Mouse (Mus musculus) liver, embryonic 14.5 days (tissue): Measurements from ENCODE around the gene Lrfn4. TPM values are rescaled to one million over a fixed set of nuclear protein-coding genes. Genes with fewer than 3 reads are reported as not detected.

Source experiments
- ATAC-seq: fragments of 200-750 bp; cut with Nextera tagmentation; 2 replicates; pipeline ENCODE4 v1.8.0; 2017; ENCODE audit warnings: moderate number of reproducible peaks, mild to moderate bottlenecking, moderate library complexity; ENCODE audit not compliant: insufficient read depth
- DNase-seq, 3 experiments: peaks; one replicate each; pipeline ENCODE4 v3.0.0-alpha.2; 2012 to 2013; ENCODE audit warnings: low read depth in 3 of 3, low spot score in 3 of 3
- H3K27ac ChIP-seq: fragments of 300-500 bp; sonication (generic); 2 replicates; pipeline ENCODE4 v1.5.1; 2014; ENCODE audit warnings: moderate library complexity, mild to moderate bottlenecking, control low read depth, inconsistent platforms
- H3K27me3 ChIP-seq: fragments of 300-500 bp; sonication (generic); 2 replicates; pipeline ENCODE4 v1.6.1; 2014; ENCODE audit warnings: mild to moderate bottlenecking, low read length, moderate library complexity; ENCODE audit not compliant: control insufficient read depth, insufficient read depth
- H3K36me3 ChIP-seq: fragments of 300-500 bp; sonication (generic); replicated peaks from 2 replicates; pipeline ENCODE4 v1.6.1; 2014; ENCODE audit warnings: low read depth; ENCODE audit not compliant: control insufficient read depth, insufficient read depth
- H3K4me1 ChIP-seq, 2 experiments: fragments of 200-500 bp in 1 of 2; fragments of 300-500 bp in 1 of 2; sonication (generic) in 1 of 2; replicated peaks; 2 replicates each; pipeline ENCODE4 v1.6.1; 2012 to 2014; ENCODE audit warnings: antibody characterized with exemption in 1 of 2, inconsistent platforms in 1 of 2, low read length in 1 of 2; ENCODE audit not compliant: control insufficient read depth in 2 of 2, insufficient read depth in 2 of 2
- H3K4me2 ChIP-seq: fragments of 300-500 bp; sonication (generic); 2 replicates; pipeline ENCODE4 v1.6.1; 2014; ENCODE audit warnings: low read depth, mild to moderate bottlenecking, control low read depth, moderate library complexity
- H3K4me3 ChIP-seq, 2 experiments: fragments of 200-500 bp in 1 of 2; fragments of 300-500 bp in 1 of 2; sonication (generic) in 1 of 2; 2 replicates each; pipeline ENCODE4 v1.5.1; 2012 to 2014; ENCODE audit warnings: low read depth in 2 of 2, low read length in 2 of 2, mild to moderate bottlenecking in 2 of 2, control low read depth in 1 of 2, inconsistent platforms in 1 of 2, moderate library complexity in 1 of 2; ENCODE audit not compliant: insufficient read depth in 1 of 2
- H3K9ac ChIP-seq: fragments of 300-500 bp; sonication (generic); replicated peaks from 2 replicates; pipeline ENCODE4 v1.6.1; 2014; ENCODE audit warnings: mild to moderate bottlenecking, control low read depth, moderate library complexity
- H3K9me3 ChIP-seq: fragments of 300-500 bp; sonication (generic); 2 replicates; pipeline ENCODE4 v1.6.1; 2016; ENCODE audit warnings: low read length, mixed read lengths; ENCODE audit not compliant: control insufficient read depth
- CTCF ChIP-seq: IDR thresholded peaks from 2 replicates; pipeline ENCODE4 v1.5.1; 2016; ENCODE audit warnings: antibody characterized with exemption, low read depth, control low read depth
- EP300 ChIP-seq: IDR thresholded peaks from 2 replicates; pipeline ENCODE4 v1.6.1; 2016; ENCODE audit warnings: antibody characterized with exemption, low read depth
- WGBS: fragments of 180-500 bp; shearing (Covaris S2); extraction: QIAGEN DNeasy Blood & Tissue Kit; methylation state at CpG from one replicate; pipeline ENCODE4 v1.1.7; 2014; ENCODE audit not compliant: insufficient replicate concordance; 5-methylcytosine and 5-hydroxymethylcytosine counted together
- polyA plus RNA-seq, 2 experiments: library from polyadenylated mRNA; depleted of rRNA in 1 of 2; stranded (reverse) in 1 of 2; unstranded in 1 of 2; fragments of >200 nt; fragmentation: Nextera tagmentation in 1 of 2; extraction: Ambion mirVana in 1 of 2; gene quantifications; 2 replicates each; pipeline versions ENCODE4 v1.2.1 to v1.2.3; 2012 to 2014

Gene Lrfn4
- polyA plus RNA-seq, 2 experiments = 0.42 to 2.1 TPM

- Histone ChIP-seq H3K4me2 (no peak overlapping the region), H3K4me1 (peaks cover 4 to 9% of the 10 kb centered on the region in 2 experiments; a peak in 3 of 4 replicates), H3K27me3 (peaks cover 5% of the 10 kb centered on the region), H3K27ac (no peak overlapping the region), H3K4me3 (no peak overlapping the region), H3K9ac (no peak overlapping the region), H3K9me3 (no peaks in the 10 kb centered on the region), H3K36me3 (no peaks in the 10 kb centered on the region)
- no peak for TF ChIP-seq EP300
- no peak for TF ChIP-seq CTCF
- WGBS = 82% methylated on average over 19 of the region's 19 CpGs
- ATAC-seq (no peak), DNase-seq (no peak)
These were observed 3.1 kb downstream of the Lrfn4 start for GRCm38 (mm10) chr19:4612181-4612961.

GRCm38 (mm10) chr19:4610109-4610508 is 5.4 kb downstream of the Lrfn4 start:
- no peak overlapping the region for H3K4me2 ChIP-seq
- no peaks in the 10 kb centered on the region for H3K36me3 ChIP-seq
- H3K27me3 ChIP-seq = no peaks in the 10 kb centered on the region
- 59% methylated on average over 4 of the region's 4 CpGs for WGBS
- DNase-seq = no peak
- no peak overlapping the region for H3K9ac ChIP-seq
- TF ChIP-seq EP300 (no peak), CTCF (no peak)
- H3K9me3 ChIP-seq = no peaks in the 10 kb centered on the region
- no peak overlapping the region for H3K27ac ChIP-seq
- H3K4me1 ChIP-seq = peaks cover 0 to 4% of the 10 kb centered on the region in 2 experiments; a peak in 2 of 4 replicates
- H3K4me3 ChIP-seq = no peak overlapping the region
- ATAC-seq = no peak

- Histone ChIP-seq H3K27ac (no peak overlapping the region), H3K36me3 (no peaks in the 10 kb centered on the region), H3K4me2 (no peak overlapping the region), H3K27me3 (no peaks in the 10 kb centered on the region), H3K9me3 (no peaks in the 10 kb centered on the region), H3K4me3 (no peak overlapping the region), H3K4me1 (peaks cover 3 to 11% of the 10 kb centered on the region in 2 experiments), H3K9ac (no peak overlapping the region)
- WGBS = 74% methylated on average over 4 of the region's 4 CpGs
- ATAC-seq (no peak), DNase-seq (no peak)
- TF ChIP-seq CTCF = no peak
- TF ChIP-seq EP300 = no peak
These were observed 7.0 kb downstream of the Lrfn4 start for GRCm38 (mm10) chr19:4608511-4608910.

GRCm38 (mm10) chr19:4607406-4607805 is 8.1 kb downstream of the Lrfn4 start:
- no peak for ATAC-seq
- Histone ChIP-seq H3K9ac (no peak overlapping the region), H3K4me2 (no peak overlapping the region), H3K4me1 (peaks cover 3 to 11% of the 10 kb centered on the region in 2 experiments), H3K4me3 (no peak overlapping the region), H3K27ac (no peak overlapping the region), H3K36me3 (no peaks in the 10 kb centered on the region; the same call in 1 of the 2 replicates), H3K9me3 (no peaks in the 10 kb centered on the region), H3K27me3 (no peaks in the 10 kb centered on the region)
- WGBS = 87% methylated on average over 12 of the region's 12 CpGs
- DNase-seq = no peak
- no peak for TF ChIP-seq EP300
- TF ChIP-seq CTCF = no peak

- Histone ChIP-seq H3K4me3 (no peak overlapping the region), H3K36me3 (no peaks in the 10 kb centered on the region; the same call in 1 of the 2 replicates), H3K4me1 (peaks cover 3 to 11% of the 10 kb centered on the region in 2 experiments), H3K27me3 (no peaks in the 10 kb centered on the region), H3K9me3 (no peaks in the 10 kb centered on the region), H3K9ac (no peak overlapping the region), H3K4me2 (no peak overlapping the region), H3K27ac (no peak overlapping the region)
- TF ChIP-seq EP300 (no peak), CTCF (no peak)
- 83% methylated on average over 4 of the region's 4 CpGs for WGBS
- no peak for DNase-seq
- no peak for ATAC-seq
These were observed 9.8 kb downstream of the Lrfn4 start for GRCm38 (mm10) chr19:4605654-4606053.
